Mouse (Mus musculus) adrenal gland (tissue): ENCODE results near the gene Copg2.

Experiments
- intact Hi-C: fragments of 180-260 bp; cut with DNase I; formaldehyde crosslinking; loops from one replicate; pipeline ENCODE4 v1.15.1; 2025

Gene Copg2

DNA sequence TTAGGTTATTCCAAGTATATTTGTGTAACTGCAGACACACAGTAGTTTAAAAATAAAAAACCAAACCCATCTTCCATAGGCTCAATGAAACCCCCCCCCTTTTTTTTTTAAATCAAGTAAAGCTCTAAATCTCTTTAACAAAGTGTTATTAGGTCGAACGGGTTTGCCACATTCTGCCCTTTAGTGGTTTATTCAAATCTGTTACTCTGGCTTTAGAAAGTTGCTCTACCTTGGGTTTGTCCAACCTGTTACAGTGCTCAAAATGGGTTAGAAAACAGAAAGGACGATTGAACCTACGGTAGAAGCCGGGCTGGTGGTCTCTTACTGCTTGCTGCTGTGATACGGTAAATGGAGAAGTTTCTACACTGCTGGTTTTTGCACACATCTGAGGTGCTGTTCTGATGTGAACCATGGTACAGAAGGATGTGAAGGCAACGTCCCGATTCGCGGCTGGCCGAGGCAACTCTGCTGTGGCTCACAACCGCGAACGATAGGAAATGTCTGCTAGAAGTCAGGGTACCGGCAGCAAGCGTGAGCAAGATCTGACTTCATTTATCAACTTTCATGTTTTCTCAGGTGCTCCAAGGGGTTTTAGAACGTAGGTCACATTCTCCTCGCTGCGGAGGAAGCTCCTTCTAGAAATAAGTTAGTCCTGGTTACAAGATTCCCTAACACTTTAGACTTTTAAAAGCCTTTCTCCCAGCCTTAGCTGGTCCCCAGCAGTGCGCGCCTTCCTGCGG, 161.4 kb downstream of the Copg2 start:
- intact Hi-C loops, result no loop called here

DNA sequence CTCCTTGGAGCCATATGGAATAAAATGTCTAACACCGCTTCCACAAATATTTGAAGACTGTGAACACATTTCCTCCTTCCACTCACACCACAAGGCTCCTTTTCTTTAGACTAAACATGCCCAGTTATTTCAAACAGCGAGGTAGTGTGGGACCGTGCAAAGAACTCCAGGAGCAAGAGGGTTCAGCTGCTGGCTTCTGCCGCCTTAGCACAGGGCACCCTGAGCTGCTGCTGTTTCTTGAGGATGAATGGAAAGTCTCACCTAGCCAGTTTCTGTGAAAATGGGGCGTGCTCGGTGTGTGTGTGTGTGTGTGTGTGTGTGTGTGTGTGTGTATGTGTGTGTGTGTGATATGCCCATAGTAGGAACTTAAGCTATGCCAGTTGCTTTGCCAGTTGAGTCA, 162.1 kb downstream of the Copg2 start:
- intact Hi-C loops, result no loop called here

DNA sequence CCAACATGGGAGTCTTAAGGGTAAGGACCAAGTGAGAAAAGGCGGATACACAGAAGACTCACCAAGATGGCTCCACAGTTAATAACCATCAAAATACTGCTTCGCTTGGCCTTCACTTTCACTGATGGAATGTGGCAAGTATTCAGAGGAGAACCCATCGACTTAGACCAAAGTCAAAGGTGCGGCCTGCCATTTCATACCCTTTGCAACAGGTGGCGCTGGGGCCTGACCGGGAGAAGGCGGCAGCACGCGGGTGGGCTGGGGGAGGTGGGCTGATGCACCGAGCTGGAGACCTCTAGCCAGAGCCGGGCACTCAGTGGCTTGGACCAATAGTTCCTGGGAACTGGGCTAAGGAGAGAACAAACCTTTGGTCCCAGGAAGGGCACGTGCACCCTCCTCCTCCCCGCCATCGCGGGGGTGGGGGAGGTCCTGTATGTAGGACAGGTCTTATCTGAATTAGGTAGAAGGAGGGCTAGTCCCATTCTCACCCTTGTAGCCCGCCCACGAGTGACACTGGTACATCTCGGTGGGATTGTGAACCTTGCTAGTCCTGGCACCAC, 163.9 kb downstream of the Copg2 start:
- intact Hi-C loops, result no loop called here

DNA sequence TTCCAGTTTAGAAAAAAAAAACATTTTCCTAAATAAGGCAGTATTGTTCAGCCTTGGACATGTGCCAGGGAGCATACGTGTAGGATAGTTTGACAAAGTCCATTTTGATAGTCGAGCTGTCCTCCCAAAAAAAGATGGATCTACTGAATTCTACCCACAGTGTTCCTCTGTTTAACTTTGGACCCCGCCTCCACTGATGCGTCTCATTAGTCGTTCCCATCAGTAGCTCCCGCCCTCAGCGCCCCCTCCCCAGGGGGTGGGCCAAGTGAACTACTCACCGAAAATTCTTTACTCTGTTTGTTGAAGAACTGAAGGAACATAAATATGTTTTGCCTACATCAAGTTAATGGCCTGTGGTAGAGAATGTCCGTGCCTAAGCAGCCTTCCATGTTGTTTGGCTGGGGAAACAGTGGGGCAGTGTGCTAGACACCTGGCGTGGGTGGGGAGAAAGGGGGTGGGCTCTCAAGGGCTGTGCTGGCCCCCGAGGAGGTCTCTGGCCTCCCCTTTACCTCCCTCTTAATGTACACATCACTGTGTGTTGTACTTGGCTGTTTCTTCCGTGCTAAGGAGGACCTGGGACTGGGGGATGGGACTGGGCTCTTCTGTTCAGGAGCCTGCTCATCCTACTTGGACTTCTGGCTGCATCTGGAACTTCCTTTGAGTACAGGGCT, 166.2 kb downstream of the Copg2 start:
- intact Hi-C loops, result no loop called here

DNA sequence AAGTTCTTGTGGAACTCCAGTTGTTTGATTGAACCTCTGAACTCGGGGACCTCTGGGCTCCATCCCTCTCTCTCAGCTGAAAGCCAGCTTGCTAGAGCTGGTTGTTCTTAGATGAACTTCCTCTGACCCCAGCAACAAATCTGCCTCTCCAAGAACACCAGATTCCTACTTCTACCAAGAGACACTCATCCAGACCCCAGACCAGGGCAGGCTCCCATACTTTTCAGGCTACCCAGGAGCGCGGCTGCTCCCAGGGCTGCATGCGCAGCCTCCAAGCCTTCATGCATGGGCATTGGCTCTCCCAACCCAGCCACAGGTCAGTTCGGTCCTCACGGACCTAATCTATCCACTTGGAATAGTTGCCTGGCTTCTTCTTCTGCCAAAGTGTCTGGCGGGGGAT, 173.3 kb downstream of the Copg2 start, which contains the start of gene Mest:
Gene Mest, plus strand, starts transcription at position 217 of the 400 bp plus-strand sequence.
- intact Hi-C loops, result no loop called here

DNA sequence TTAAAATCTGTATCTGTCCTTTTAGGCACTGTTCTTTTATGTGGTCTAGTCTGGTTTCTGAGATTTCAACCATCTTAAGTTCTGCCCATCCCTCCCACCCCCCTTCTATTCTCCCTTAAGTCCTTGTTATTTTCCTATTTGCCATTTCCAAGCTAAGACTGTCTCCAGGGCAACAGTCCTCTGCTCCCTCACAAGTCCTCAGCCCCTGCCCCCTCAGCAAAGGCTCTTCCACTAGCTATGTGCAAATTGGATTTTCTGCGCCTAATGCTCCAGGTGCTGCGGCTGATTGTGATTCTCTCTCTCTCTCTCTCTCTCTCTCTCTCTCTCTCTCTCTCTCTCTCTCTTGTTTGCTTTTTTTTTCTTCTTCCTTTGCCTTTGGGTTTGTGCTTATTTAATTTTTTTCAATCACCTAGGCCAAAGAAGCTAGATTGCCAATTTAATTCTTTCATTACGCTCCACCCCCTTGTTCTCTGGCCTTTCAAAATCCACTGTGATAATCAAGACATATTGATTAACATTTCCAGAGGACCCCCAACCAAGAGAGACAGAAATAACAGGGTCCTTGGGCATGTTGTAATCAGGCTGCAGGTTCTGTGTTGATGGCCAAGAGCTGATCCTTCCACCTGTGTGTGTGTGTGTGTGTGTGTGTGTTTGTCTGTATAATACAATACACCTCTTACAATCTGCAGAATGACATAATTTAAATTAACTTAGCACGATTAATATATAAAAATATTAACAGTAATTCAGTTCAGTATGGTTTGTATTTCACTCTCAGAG, 174.0 kb downstream of the Copg2 start:
- intact Hi-C loops, result no loop called here

DNA sequence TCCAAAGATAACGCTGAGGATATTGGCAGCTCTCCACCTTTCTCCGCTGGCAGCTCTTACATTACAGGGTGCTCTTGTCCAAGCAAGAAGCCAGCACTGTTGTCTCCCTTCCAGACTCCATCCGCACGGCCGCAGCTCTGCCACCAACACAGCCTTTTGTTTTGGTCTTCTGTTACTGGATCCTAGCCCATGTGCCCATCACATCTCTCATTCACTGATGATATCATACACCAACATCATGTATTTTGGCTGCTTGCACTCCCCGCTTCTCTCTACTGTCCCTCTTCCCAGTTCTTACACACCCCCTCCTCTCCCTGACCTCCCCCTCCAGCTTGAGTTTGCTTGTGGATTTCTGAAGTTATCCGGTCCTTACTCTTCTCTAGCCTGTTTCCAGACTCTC, 179.8 kb downstream of the Copg2 start:
- intact Hi-C loops, result no loop called here

DNA sequence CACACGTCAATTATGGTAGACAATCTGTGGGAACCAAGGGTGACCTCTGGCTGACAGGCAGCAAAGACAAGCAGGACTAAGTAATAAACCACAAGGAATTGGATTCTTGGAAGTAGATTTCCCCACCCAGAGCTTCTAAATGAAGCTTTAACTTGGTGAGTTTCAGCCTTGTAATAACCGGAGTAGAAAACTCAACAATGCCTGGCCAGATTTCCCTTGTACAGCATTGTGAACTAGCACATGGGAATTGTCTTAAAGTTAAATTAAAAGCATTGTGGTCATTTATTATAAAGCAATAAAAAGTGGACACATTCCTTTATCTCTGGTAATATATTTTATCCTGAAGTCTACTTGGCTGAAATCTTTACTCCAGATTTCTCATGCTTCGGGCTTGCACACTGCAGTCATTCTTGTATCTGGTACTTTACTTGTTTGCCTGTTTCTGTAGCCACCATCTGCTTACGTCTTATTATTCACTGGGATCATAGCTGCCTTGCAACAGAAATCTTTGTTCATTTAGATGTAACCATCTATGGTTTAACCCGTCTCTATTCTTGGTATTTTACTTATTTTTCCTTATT, 181.6 kb downstream of the Copg2 start:
- intact Hi-C loops, result no loop called here

DNA sequence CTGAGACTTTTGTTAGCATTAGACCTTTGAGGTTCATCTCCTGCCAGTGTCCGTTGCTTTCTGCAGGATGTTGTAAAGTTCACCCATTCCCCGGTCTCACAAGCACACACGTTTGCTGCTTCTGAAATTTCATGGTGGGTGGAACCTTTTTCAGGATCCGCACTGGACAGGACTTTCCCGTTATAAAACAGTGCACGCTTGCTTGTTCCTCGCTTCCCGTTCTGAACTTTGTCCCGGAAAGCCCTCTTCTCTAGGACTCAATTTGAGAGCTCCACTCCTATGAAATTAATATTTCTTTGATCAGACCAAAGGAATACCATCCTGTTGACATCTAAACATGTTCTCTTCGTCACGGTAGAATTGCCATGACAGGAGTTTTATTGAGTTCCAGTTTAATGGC, 182.7 kb downstream of the Copg2 start:
- intact Hi-C loops, result no loop called here

DNA sequence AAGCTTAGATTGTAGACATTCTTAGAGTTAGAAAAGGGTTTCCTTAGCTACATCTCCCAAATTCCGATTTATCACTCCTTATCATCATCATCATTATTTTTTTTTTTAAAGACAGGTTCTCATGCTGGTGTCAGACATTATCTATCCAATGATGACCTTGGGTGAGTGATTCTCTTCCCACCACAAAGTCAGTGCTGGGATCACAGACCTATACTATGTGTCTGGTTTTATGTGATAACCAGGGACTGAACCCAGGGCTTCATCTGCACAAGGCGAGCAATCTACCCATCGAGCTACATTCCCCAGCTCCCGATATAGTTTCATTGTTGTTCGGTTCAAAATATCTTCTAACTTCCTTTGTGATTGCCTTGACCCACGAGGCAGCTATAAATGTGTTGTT, 183.1 kb downstream of the Copg2 start:
- intact Hi-C loops, result no loop called here

DNA sequence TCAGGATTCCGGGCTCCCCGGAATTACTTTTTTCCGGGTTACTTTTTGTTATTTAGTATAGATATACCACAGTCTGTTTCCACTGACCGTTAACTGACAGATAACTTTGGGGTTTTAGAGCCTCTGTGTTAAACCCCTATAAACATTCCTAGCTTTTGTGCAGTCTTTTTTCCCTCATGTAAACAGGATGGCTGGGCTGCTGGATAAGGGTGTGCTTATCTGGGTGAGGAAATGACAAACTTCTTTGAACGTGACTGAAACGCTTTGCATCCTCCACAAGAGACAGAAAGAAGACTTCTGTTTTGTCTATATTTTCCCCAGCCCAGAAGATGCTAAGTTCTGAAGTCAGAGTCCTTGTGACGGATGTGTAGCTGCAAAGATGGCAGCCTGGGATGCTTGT, 184.1 kb downstream of the Copg2 start:
- intact Hi-C loops, result no loop called here

DNA sequence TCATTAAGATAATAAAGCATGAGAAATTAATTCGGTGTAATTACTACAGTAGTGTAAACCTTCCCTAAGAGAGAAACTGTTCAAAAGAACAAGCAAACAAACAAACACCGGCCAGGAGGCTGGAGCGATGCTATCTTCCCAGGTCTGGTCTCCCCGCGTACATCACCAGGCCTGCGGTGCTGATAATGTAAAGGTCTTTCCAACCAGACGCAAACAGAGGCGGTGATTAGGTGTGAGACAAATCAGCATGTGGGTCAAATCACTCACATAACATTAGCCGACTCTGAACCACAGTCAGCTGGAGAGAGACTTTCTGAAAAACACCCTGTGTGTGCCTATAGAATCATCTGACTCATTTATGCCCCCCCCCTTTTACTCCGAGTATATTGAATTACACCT, 185.2 kb downstream of the Copg2 start:
- intact Hi-C loops, result no loop called here

DNA sequence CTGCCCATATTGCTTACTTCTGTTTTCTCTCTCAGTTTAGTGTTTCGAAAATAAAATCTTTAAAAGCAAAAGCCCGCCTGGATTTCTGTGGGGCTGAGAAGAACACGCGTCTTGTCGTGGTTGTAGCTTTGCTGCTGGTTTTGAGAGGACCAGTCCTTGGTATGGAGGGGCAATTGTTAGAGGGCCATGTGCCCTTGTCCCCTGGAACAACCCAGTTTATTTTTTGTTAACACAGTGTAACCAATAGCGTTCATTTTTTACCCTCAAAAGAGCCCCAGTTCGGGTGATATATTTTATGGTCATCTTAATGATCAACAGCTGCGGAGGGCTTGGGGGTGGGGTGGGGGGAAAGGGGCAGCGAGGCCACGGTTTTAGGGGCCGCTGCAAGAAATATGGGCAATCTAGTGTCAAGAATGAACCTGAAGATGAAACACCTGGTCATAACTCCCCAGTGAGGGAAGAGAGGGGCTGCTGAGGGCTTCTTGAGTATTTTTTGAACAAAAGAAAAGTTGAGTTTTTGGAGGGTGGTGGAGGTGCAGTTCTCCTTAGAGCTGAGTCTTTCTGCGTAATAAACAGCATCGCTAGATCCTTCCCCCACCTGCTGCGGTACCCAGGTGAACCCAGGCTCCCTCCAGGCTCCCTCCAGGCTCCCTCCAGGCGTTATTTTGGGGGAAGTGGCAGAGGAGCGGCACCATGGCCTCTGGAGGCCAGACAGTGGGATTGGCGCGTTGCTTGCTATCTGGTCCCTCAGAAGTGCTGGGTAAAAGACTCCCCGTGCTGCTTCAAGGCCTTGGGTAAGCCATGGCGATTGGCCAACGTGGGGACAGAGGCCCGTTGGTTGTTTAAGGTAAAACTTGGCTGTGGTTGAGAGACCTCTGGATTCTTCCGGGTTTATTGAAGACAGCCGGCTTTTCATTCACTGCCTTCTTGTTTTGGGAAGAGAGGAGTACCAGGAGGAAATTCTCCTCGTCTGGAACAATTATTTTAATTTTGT, 185.9 kb downstream of the Copg2 start:
- intact Hi-C loops, result no loop called here

DNA sequence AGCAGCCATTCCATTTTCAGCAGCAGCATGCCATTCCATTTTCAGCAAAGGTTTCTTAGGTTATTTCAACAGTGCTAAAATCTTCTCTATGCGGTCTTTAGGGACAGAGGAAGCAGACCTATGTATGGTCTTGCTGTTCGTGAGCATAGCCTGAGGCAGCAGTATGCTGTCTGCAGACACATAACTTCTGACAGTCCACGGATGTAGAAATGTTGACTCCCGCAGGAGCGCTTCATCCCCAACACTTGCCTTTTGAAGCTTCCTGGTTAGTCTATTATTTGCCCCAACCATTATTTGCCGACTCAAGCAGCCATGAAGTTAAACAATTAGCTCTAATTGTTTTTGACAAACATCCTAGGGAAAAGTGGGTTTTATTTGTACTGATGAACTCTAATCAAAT, 187.5 kb downstream of the Copg2 start:
- intact Hi-C loops, result no loop called here

DNA sequence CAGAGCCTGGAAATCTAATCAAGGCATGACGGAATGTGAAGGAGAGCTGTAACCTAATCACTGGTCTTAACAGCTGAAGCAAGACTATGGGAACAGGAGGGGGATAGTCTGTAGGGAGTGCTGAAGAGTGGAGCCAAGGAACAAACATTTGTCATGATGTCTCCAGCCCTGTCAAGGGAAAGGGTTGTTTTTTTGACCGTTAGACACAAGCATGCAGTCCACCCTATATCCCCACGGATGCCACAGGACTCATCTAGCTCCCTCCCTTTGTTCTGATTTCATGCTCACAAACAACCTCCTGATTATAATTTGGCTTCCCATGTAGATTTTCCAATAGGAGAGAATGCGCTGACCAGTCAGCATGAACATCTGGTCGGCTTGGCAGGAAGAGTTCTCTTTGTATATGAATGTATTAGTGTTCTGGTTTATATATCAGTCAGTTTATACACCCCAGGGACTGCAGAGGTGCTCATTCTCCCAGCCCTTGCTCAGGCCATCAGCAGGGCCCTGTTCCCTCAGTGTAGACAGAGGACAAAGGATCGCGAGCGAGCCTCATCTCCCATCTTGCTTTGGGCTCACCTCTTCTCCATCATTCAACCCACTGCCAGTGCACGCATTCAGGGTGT, 192.5 kb downstream of the Copg2 start:
- intact Hi-C loops, result no loop called here

DNA sequence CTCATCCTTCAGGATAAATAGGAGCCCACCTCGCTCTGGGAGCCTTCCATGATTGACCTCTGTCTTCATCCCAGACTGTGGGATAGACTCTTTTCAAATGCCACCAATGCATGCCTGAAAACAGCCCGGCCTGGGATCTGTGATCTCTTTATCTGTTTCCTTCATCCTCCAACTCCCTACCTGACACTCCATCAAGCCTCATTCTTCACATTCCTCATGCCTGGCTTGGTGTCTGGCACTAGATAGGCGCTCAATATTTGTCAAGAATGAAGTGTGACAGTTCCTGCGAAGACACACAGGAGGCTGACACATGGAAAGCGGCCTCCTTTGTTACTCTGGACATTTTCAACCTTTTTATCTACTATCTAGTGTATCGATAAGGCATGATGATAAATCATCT, 193.1 kb downstream of the Copg2 start:
- intact Hi-C loops, result no loop called here

DNA sequence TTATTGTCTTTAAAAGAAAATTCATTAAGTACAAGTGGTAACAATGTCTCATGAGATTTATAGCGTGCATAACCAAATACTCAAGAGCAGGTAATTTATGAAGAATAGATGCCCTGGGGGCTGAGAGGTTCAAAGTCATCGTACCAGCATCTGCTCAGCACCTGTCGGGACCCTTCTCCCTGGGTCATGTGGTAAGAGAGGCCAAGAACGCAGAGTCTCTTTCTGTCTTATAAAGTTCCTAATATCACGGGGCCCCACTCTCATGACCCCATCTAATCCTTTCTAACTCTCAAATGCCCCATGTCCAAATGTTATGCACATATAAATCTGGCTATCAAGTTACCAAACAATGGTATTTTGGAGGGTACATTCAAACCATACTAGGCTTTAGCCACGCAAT, 193.7 kb downstream of the Copg2 start:
- intact Hi-C loops, result no loop called here

DNA sequence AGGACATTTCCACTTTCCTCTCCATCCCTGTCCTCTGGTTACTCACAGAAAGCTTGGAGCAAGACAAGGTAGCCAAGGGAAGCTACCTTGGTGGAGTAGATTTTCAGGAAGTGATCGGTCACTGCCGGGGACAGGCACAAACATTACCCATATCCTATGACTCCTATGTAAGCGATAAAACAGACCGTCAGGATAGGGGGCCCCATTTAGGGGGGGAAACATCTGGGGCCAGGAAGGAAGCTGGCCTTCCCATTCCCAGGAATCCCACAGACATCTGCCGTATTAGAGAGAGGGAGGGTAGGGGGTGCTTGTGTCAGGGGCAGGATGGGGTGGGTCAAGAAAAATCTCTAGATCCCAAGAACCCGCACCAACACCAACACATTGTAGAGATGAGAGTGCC, 196.4 kb downstream of the Copg2 start:
- intact Hi-C loops, result no loop called here

DNA sequence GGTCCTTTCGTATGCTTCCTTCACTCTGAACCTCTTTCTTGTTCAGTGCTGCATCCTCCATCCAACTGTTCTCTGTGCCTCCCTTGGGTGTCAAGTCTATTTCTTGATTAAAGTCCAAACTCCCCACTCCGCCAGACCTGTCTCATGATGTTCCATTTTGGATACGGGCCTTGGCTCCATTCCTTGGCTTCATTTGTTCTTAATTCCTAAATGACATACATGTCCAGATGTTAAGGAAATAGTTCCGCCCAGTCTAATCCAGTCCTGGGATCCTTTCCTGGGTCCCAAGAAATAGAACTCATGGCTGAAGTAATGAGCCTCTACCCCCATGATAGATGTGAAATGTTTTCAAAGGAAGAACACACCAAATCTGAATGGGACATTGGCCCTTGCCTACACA, 198.6 kb downstream of the Copg2 start:
- intact Hi-C loops, result no loop called here
